In genomic region chr6:89466053-89466708, GRCm38 (mm10) we compare ENCODE assay signal across 15 mouse cellular contexts.
DNase-seq lines count a peak whose midpoint lies in the region; ATAC-seq and TF ChIP-seq lines count a peak whose summit lies in the region.
"Had no signal": no experiment of that assay in that cellular context is flagged by ENCODE, and none has a peak within 500 bp of the region (broad histone marks: within the 10 kb centered on the region; RNA-seq: fewer than 3 reads in every experiment).

No protein-coding gene starts in this region.

- 0 out of 2 replicates have a peak, but pooled peaks have one; percentile 42 for ATAC-seq in forebrain, embryonic 15.5 days (replicated peaks)
- ATAC-seq in forebrain, embryonic 12.5 days (ENCODE audit: low FRiP score), result no peak
- no peak; the same call in 1 of the 2 replicates for ATAC-seq in midbrain, embryonic 15.5 days (replicated peaks)
- ATAC-seq: intestine, postnatal 0 days had no signal

- no peaks in the 10 kb centered on the region for H3K27me3 ChIP-seq in forebrain, embryonic 15.5 days
- H3K27me3 ChIP-seq in forebrain, embryonic 12.5 days, result no peaks in the 10 kb centered on the region
- no peaks in the 10 kb centered on the region for H3K27me3 ChIP-seq in cerebellum, adult 2 months (ENCODE audit: control insufficient read depth, insufficient read depth, low read length)
- no peaks in the 10 kb centered on the region for H3K27me3 ChIP-seq in midbrain, embryonic 15.5 days (replicated peaks)
- H3K27me3 ChIP-seq: embryonic facial prominence, embryonic 15.5 days; liver, embryonic 13.5 days had no signal

- H3K4me3 ChIP-seq in forebrain, embryonic 15.5 days, result no peak overlapping the region
- H3K4me3 ChIP-seq in forebrain, embryonic 12.5 days (replicated peaks), result no peak overlapping the region
- H3K4me3 ChIP-seq in left cerebral cortex, adult 2 months, result no peak overlapping the region
- H3K4me3 ChIP-seq in cerebellum, adult 2 months (replicated peaks; ENCODE audit: insufficient read depth, low read depth, low read length), result no peak overlapping the region
- no peak overlapping the region for H3K4me3 ChIP-seq in midbrain, embryonic 15.5 days
- H3K4me3 ChIP-seq: embryonic facial prominence, embryonic 15.5 days; liver, embryonic 13.5 days had no signal

- peaks cover 15% of the 10 kb centered on the region for H3K4me1 ChIP-seq in forebrain, embryonic 15.5 days
- peaks cover 7% of the 10 kb centered on the region for H3K4me1 ChIP-seq in forebrain, embryonic 12.5 days
- H3K4me1 ChIP-seq in cerebellum, adult 2 months (ENCODE audit: control insufficient read depth, insufficient read depth, low read length), result peaks cover 64% of the 10 kb centered on the region
- H3K4me1 ChIP-seq in midbrain, embryonic 15.5 days, result peaks cover 19% of the 10 kb centered on the region
- H3K4me1 ChIP-seq: liver, embryonic 13.5 days had no signal

- H3K9ac ChIP-seq in forebrain, embryonic 15.5 days (replicated peaks), result no peak overlapping the region
- H3K9ac ChIP-seq in forebrain, embryonic 12.5 days, result no peak overlapping the region
- H3K9ac ChIP-seq in midbrain, embryonic 15.5 days, result no peak overlapping the region
- H3K9ac ChIP-seq: embryonic facial prominence, embryonic 15.5 days; liver, embryonic 13.5 days had no signal

- 60% methylated on average over 12 of the region's 12 CpGs for WGBS in forebrain, embryonic 15.5 days
- 77% methylated on average over 12 of the region's 12 CpGs for WGBS in forebrain, embryonic 12.5 days
- 16% methylated on average over 12 of the region's 12 CpGs for WGBS in cerebellum, adult 2 months
- 67% methylated on average over 12 of the region's 12 CpGs for WGBS in midbrain, embryonic 15.5 days

- intact Hi-C loops in left cerebral cortex, adult 2 months (cut with DNase I), result loop anchor here (2.0 to 5.0 kb wide), 2 partner anchors 103 to 539 kb away; partner anchors contain the start of gene Plxna1

- TF ChIP-seq CTCF in left cerebral cortex, adult 2 months (IDR thresholded peaks at IDR 0.05), result no peak
- TF ChIP-seq CTCF in cerebellum, adult 2 months (IDR thresholded peaks at IDR 0.05; ENCODE audit: borderline replicate concordance, insufficient read depth, low read depth, low read length), result no peak

- H3K9me3 ChIP-seq in forebrain, embryonic 15.5 days, result no peaks in the 10 kb centered on the region
- H3K9me3 ChIP-seq in forebrain, embryonic 12.5 days, result no peaks in the 10 kb centered on the region
- no peaks in the 10 kb centered on the region for H3K9me3 ChIP-seq in midbrain, embryonic 15.5 days
- H3K9me3 ChIP-seq: embryonic facial prominence, embryonic 15.5 days; liver, embryonic 13.5 days had no signal

- H3K36me3 ChIP-seq in forebrain, embryonic 15.5 days, result no peaks in the 10 kb centered on the region
- no peaks in the 10 kb centered on the region for H3K36me3 ChIP-seq in forebrain, embryonic 12.5 days (replicated peaks)
- no peaks in the 10 kb centered on the region for H3K36me3 ChIP-seq in midbrain, embryonic 15.5 days (replicated peaks)
- H3K36me3 ChIP-seq: embryonic facial prominence, embryonic 15.5 days; liver, embryonic 13.5 days had no signal

- peak in 1 of 2 experiments; percentile 19 for DNase-seq in left cerebral cortex, adult 2 months (ENCODE audit: extremely low spot score in 1 of 2, low spot score in 2 of 2)
- DNase-seq in left cerebral cortex, adult 11 months (ENCODE audit: low spot score), result no peak
- peak; percentile 83 to 92 for DNase-seq in cerebellum, adult 2 months
- DNase-seq in neural tube, embryonic 10.5 days (ENCODE audit: extremely low spot score, low spot score), result no peak
- DNase-seq in spleen, adult 18-20 months, result no peak
- DNase-seq: adrenal gland, postnatal 14 days; heart, adult 11 months; heart, postnatal 10 days; kidney, postnatal 25 days; liver, embryonic 13.5 days had no signal

- H3K27ac ChIP-seq in forebrain, embryonic 15.5 days (replicated peaks), result peak overlapping the region; percentile 60; the same call in 1 of the 2 replicates
- H3K27ac ChIP-seq in forebrain, embryonic 12.5 days, result no peak overlapping the region
- peak overlapping the region; percentile 28; the same call in 1 of the 2 replicates for H3K27ac ChIP-seq in left cerebral cortex, adult 2 months
- H3K27ac ChIP-seq in cerebellum, adult 2 months (ENCODE audit: insufficient read depth, low read length), result peak overlapping the region; percentile 91
- H3K27ac ChIP-seq in midbrain, embryonic 15.5 days, result peak overlapping the region; percentile 75
- H3K27ac ChIP-seq: embryonic facial prominence, embryonic 15.5 days; liver, embryonic 13.5 days had no signal

- no peak overlapping the region for H3K4me2 ChIP-seq in forebrain, embryonic 15.5 days (replicated peaks)
- no peak overlapping the region for H3K4me2 ChIP-seq in forebrain, embryonic 12.5 days
- no peak overlapping the region for H3K4me2 ChIP-seq in midbrain, embryonic 15.5 days
- H3K4me2 ChIP-seq: embryonic facial prominence, embryonic 15.5 days; liver, embryonic 13.5 days had no signal

- peak; percentile 52; the same call in 1 of the 2 replicates for TF ChIP-seq POLR2A in cerebellum, adult 2 months (IDR thresholded peaks at IDR 0.05; ENCODE audit: borderline replicate concordance, insufficient read depth, low read length)

Comparison
In these comparisons a context has a peak if more than half of its experiments do, and no peak if none do; other contexts are left out.
1. DNase-seq: peak in cerebellum, adult 2 months (2 of 2); none in left cerebral cortex, adult 11 months (single experiment), neural tube, embryonic 10.5 days (single experiment) and spleen, adult 18-20 months (0 of 2).